Comparison of ENCODE assay signal across 10 mouse cellular contexts in genomic region chr12:3917668-3918341, GRCm38 (mm10). TPM values are rescaled to one million over a fixed set of nuclear protein-coding genes. Genes with fewer than 3 reads are reported as not detected.
A peak's percentile ranks its signal among the peaks of the same experiment; 100 is the strongest.
DNase-seq lines count a peak whose midpoint lies in the region; ATAC-seq lines count a peak whose summit lies in the region.
"Had no signal": no experiment of that assay in that cellular context is flagged by ENCODE, and none has a peak within 500 bp of the region (broad histone marks: within the 10 kb centered on the region; RNA-seq: fewer than 3 reads in every experiment).

No protein-coding gene starts in this region.

- 23% methylated on average over 14 of the region's 14 CpGs for WGBS in embryonic facial prominence, embryonic 15.5 days
- 17% methylated on average over 14 of the region's 14 CpGs for WGBS in hindbrain, embryonic 13.5 days
- WGBS in midbrain, embryonic 16.5 days: 19% methylated on average over 14 of the region's 14 CpGs

- H3K27ac ChIP-seq in embryonic facial prominence, embryonic 15.5 days (replicated peaks): no peak overlapping the region
- 0 out of 2 replicates have a peak overlapping the region, but pooled peaks have one; percentile 30 for H3K27ac ChIP-seq in hindbrain, embryonic 13.5 days
- no peak overlapping the region for H3K27ac ChIP-seq in midbrain, embryonic 16.5 days (ENCODE audit: low read length)
- H3K27ac ChIP-seq: limb, embryonic 12.5 days had no signal

- H3K36me3 ChIP-seq in embryonic facial prominence, embryonic 15.5 days: 0 out of 2 replicates have a peak, but pooled peaks cover 7% of the 10 kb centered on the region
- peaks cover 8% of the 10 kb centered on the region for H3K36me3 ChIP-seq in hindbrain, embryonic 13.5 days
- H3K36me3 ChIP-seq in midbrain, embryonic 16.5 days (ENCODE audit: control insufficient read depth, insufficient read depth, low read length): no peaks in the 10 kb centered on the region

- H3K4me3 ChIP-seq in embryonic facial prominence, embryonic 15.5 days (replicated peaks): no peak overlapping the region
- H3K4me3 ChIP-seq in hindbrain, embryonic 13.5 days: no peak overlapping the region
- H3K4me3 ChIP-seq in midbrain, embryonic 16.5 days (ENCODE audit: low read depth, low read length): no peak overlapping the region
- H3K4me3 ChIP-seq: limb, embryonic 12.5 days had no signal

- H3K4me2 ChIP-seq in embryonic facial prominence, embryonic 15.5 days (replicated peaks): no peak overlapping the region
- 0 out of 2 replicates have a peak overlapping the region, but pooled peaks have one; percentile 4 for H3K4me2 ChIP-seq in hindbrain, embryonic 13.5 days
- H3K4me2 ChIP-seq in midbrain, embryonic 16.5 days (ENCODE audit: low read length): no peak overlapping the region
- H3K4me2 ChIP-seq: limb, embryonic 12.5 days had no signal

- H3K9ac ChIP-seq in embryonic facial prominence, embryonic 15.5 days: no peak overlapping the region
- 0 out of 2 replicates have a peak overlapping the region, but pooled peaks have one; percentile 13 for H3K9ac ChIP-seq in hindbrain, embryonic 13.5 days
- no peak overlapping the region for H3K9ac ChIP-seq in midbrain, embryonic 16.5 days (ENCODE audit: low read depth, low read length)
- H3K9ac ChIP-seq: limb, embryonic 12.5 days had no signal

- peak; percentile 60 for ATAC-seq in embryonic facial prominence, embryonic 15.5 days (ENCODE audit: insufficient number of reproducible peaks, low FRiP score, low TSS enrichment, low read depth)
- ATAC-seq in hindbrain, embryonic 13.5 days (ENCODE audit: low FRiP score): peak; percentile 62
- peak; percentile 65 for ATAC-seq in midbrain, embryonic 16.5 days
- ATAC-seq: inflammation-experienced regulatory T-cells, adult 6 months had no signal

- no peaks in the 10 kb centered on the region for H3K27me3 ChIP-seq in embryonic facial prominence, embryonic 15.5 days
- no peaks in the 10 kb centered on the region for H3K27me3 ChIP-seq in hindbrain, embryonic 13.5 days
- no peaks in the 10 kb centered on the region for H3K27me3 ChIP-seq in midbrain, embryonic 16.5 days (ENCODE audit: control insufficient read depth, insufficient read depth, low read depth, low read length)
- H3K27me3 ChIP-seq: limb, embryonic 12.5 days had no signal

- H3K4me1 ChIP-seq in embryonic facial prominence, embryonic 15.5 days: peaks cover 17% of the 10 kb centered on the region; the same call in 1 of the 2 replicates
- H3K4me1 ChIP-seq in hindbrain, embryonic 13.5 days (replicated peaks): peaks cover 13% of the 10 kb centered on the region
- peaks cover 5% of the 10 kb centered on the region; the same call in 1 of the 2 replicates for H3K4me1 ChIP-seq in midbrain, embryonic 16.5 days (ENCODE audit: control insufficient read depth, insufficient read depth, low read length)

- H3K9me3 ChIP-seq in embryonic facial prominence, embryonic 15.5 days (replicated peaks): no peaks in the 10 kb centered on the region
- no peaks in the 10 kb centered on the region for H3K9me3 ChIP-seq in hindbrain, embryonic 13.5 days
- H3K9me3 ChIP-seq in midbrain, embryonic 16.5 days (replicated peaks; ENCODE audit: control insufficient read depth, low read length, poor library complexity, severe bottlenecking): no peaks in the 10 kb centered on the region
- H3K9me3 ChIP-seq: limb, embryonic 12.5 days had no signal

- peak; percentile 36 for DNase-seq in left cerebral cortex, adult 11 months (ENCODE audit: low spot score)
- DNase-seq in left cerebral cortex, adult 8-10 months (ENCODE audit: low spot score in 2 of 2): no peak
- DNase-seq in urinary bladder, postnatal 14 days (ENCODE audit: low spot score): no peak
- DNase-seq in cerebellum, postnatal 36 days: no peak
- DNase-seq in layer of hippocampus, adult 9-11 months: no peak

RNA-seq across cellular contexts. Expression of gene Pomc, which starts 36.9 kb away (rescaled TPM):
- 1 to 10 TPM; 2.3 to 9.3 (median 2.8) TPM for total RNA-seq in left cerebral cortex, adult 8-10 months (2022)
- polyA plus RNA-seq in embryonic facial prominence, embryonic 15.5 days (2015; fragmentation: Nextera tagmentation; extraction: Ambion mirVana): 2.4 and 6.4 TPM in 2 replicates
- 3.6 and 5.3 TPM in 2 replicates for polyA plus RNA-seq in hindbrain, embryonic 13.5 days (2015; fragmentation: Nextera tagmentation; extraction: Ambion mirVana)
- polyA plus RNA-seq in midbrain, embryonic 16.5 days (2015; fragmentation: Nextera tagmentation; extraction: Ambion mirVana): 5.2 and 7.2 TPM in 2 replicates
